Mouse (Mus musculus) embryo, embryonic 10 days (tissue): ENCODE data around the gene Ern1.
"Not testable (repeated sequence)": the region's sequence is repeated elsewhere in the genome, so short reads cannot be mapped to it uniquely, and the experiment has no call there.

ENCODE experiments used
- DNase-seq: peaks from one replicate; pipeline ENCODE4 v3.0.0-alpha.2; 2015; ENCODE audit warnings: low spot score

The Ern1 gene

GRCm38 (mm10) chr11:106480530-106480885, 7.1 kb downstream of the Ern1 start:
- no peak for DNase-seq

DNA sequence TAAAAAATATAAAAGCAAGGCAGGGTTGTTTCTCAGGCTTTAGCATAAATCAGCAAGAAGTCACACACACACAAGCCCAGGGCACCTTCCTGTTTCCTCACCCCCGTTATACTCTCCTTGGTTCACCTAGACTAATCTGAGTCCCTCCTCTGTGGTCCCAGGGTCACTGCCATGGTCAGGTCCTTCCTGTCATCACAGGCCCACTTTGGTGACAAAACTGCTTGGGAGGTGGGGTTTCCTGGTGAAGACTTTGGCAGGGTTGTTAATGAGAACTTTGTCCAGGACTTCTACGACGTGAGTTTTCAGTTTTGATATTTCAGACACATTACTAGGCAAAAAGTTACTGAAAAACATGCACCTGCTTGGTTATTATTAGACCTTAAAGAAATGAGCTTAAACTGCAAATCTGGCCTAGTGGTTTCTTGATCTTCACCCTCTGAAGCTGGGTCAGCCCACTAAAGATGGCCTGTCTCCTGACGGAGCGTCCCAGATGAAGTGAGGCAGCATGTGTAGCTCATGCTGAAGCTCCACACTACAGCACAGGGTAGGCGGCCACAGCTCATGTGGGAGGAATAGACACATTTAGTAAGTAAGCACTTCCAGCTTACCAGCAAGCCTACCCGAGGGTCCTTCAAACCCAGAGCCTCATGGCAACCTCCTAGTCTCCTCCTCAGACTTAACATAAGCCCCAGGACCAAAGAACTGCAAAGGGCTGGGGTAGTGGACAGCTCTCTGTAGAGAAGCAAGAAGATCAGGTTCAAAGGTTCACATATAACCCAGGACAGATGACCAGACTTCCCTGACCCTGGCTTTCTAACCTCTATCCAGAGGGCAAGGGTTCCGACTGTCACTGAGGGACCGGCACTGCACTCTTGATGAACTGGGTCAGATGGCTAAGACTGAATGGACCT, 7.8 kb downstream of the Ern1 start:
- no peak for DNase-seq

DNA sequence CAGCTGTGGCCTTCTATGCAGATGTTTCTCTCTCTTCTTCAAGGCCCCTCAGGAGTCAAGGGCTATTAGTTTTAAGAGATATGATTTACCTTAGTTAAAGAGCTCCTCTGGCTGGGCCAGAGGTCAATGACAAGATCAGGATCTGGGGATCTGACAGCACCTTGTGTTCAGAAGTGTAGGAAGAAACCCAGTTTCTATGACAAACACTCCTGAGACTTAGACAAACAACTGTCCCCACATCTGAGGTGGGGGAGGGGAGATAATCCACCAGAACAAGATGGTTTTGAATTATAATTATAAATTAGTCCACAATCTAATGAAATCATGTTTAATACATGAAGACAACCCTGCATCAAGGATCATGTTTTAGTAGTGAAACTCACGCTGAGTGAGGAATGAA, 8.9 kb downstream of the Ern1 start:
- no peak for DNase-seq

GRCm38 (mm10) chr11:106477505-106478160, 10.0 kb downstream of the Ern1 start:
- no peak for DNase-seq

- DNase-seq = no peak
Measured at GRCm38 (mm10) chr11:106475309-106475708, 12.3 kb downstream of the Ern1 start.

GRCm38 (mm10) chr11:106471629-106472028, 16.0 kb downstream of the Ern1 start:
- no peak for DNase-seq

DNA sequence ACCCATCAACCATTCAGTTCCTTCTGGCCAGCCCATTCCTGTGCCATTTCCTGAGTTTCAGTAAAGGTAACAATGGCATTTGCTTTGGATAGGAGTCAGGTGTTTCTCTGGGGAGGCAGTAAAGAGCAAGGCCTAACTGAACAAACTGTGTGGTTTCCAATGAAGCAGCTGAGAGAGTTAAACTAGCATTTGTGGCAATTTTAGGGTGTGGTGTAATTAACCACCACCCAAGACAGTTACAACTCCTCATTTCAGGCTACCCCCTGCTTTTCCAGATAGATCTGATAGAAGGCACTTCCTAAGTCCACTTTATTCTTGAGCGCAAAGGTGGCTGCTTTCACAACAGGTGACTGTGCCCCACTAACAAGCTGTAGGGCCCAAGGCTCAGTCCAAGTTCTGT, 19.1 kb downstream of the Ern1 start:
- no peak for DNase-seq

- no peak for DNase-seq
Measured at GRCm38 (mm10) chr11:106465932-106466331, 21.7 kb downstream of the Ern1 start.

DNA sequence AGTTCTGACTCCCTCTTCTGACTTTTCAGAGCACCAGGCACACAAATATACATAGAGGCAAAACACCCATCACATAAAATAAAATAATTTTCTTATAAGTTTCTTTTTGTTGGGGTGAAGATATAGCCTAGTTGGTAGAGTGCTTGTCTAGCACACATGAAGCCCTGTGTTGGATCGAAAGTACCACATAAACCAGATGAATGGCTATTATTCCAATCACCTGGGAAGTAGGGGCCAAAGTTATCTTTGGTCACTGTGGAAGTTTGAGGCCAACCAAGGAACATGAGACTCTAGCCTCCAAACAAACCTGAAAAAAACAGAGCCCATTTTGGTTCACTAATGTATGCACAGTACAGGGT, 22.1 kb downstream of the Ern1 start:
- no peak for DNase-seq

- no peak for DNase-seq
Measured at GRCm38 (mm10) chr11:106464681-106465544, 22.7 kb downstream of the Ern1 start.

DNA sequence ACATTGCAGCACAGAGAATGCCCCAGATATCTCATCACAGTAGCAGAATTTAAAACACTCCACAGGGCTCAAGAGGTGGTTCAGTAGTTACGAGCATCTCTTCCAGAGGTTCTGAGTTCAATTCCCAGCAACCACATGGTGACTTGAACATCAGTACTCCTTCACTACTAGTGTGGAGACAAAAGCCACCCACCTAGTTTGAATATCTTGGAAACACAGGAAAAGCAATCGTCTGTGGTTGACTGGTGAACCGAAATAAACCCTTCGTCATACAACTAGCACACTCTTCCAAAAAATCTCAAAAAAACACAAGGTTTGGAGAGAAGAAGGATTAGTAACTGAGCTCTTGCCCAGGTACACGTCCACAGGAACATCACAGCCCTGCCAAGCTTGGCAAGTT, 23.8 kb downstream of the Ern1 start:
- DNase-seq = no peak

- no peak for DNase-seq
Measured at GRCm38 (mm10) chr11:106462309-106462708, 25.3 kb downstream of the Ern1 start.

DNA sequence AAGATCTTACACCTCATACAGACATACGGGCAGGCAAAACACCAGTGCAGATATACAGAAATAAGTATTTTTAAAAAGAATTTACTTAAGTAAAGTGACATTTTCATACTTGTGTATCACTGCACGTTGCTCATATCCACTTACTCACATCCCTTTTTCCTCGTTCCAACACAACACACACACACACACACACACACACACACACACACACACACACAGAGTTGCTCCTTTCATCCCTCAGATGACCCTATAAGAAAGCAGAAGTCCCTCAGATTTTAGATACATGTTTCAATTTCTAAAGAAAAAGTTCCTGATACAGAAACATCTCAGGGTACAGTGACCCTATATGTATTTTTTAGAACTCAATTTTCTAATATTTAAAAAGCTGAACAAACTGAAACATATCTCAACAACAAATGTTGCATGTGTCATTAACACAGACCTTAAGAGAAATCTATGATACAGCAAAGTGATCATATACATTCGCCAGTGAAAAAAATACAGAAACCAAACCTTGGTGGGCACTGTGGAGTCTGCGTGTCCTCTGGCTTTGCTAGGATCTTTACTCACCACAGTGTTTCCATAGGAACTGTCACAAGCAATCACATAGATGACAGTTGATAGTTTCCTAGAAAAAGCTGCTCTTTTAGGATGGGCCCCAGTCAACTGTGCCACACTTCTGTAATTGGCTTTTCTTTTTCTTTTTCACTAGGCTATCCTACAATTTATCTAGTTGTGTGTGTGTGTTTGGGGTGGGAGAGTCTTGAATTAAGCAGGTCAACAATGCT, 26.3 kb downstream of the Ern1 start:
- no peak for DNase-seq

GRCm38 (mm10) chr11:106460671-106461070, 27.0 kb downstream of the Ern1 start:
- no peak for DNase-seq

- DNase-seq = no peak
Measured at GRCm38 (mm10) chr11:106458540-106458939, 29.1 kb downstream of the Ern1 start.

GRCm38 (mm10) chr11:106443646-106444045, 44.0 kb downstream of the Ern1 start:
- no peak for DNase-seq

GRCm38 (mm10) chr11:106442564-106442963, 45.1 kb downstream of the Ern1 start:
- not testable (repeated sequence) for DNase-seq

DNA sequence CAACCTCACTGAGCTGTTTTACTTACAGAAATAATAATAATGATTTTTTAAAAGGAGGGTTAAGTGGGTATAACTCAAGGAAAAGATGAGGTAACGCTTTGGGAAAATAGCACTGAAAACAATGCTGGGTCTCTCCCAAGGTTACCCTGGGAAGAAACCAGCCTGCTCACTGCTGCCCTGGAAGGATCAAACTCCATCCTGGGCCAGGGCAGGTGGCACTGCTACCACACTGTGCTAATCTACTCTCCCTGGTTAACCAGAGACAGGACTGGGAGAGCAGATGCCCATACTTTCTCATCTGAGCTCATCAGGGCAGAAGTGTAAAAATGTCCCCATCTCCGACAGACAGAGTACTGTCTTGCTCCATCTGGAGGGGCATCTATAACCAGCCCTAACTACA, 47.3 kb downstream of the Ern1 start:
- DNase-seq = no peak

- DNase-seq = no peak
Measured at GRCm38 (mm10) chr11:106439355-106439754, 48.3 kb downstream of the Ern1 start.

- DNase-seq = no peak
Measured at GRCm38 (mm10) chr11:106438524-106439177, 49.0 kb downstream of the Ern1 start.

DNA sequence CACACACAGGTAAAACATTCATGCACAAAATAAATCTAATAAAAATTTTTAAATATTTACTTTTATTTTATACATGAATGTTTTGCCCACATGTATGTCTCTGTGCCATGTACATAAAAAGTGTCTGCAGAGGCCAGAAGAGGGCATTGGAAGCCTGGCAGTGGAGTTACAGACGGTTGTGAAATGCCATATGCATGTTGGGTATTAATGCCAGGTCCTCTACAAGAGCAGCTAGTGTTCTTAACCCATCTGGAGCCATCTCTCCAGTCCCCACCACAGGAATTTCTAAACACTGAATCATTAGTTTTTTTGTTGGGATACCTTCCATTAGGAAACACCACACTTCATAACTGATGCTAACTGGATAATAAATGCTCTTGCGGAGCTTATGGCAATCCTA, 50.1 kb downstream of the Ern1 start:
- DNase-seq = no peak
